Mouse (Mus musculus) myocyte (in vitro differentiated cells): ENCODE measurements at regions not wholly inside any gene's neighbourhood (a gene's known extent, or its start where the extent isn't known, plus 50 kb on each side); places are given as distances from the start of the nearest gene placed in this dataset.

Experiments
- H3K27me3 ChIP-seq: one replicate; pipeline ENCODE4 v1.6.1; 2011; ENCODE audit not compliant: control insufficient read depth, insufficient read depth, insufficient read length
- H3K36me3 ChIP-seq: one replicate; pipeline ENCODE4 v1.6.1; 2011; ENCODE audit not compliant: control insufficient read depth, insufficient read depth
- H3K4me2 ChIP-seq: one replicate; pipeline ENCODE4 v1.6.1; 2011; ENCODE audit warnings: low read depth, control low read depth
- H3K4me3 ChIP-seq: one replicate; pipeline ENCODE4 v1.5.1; 2011; ENCODE audit warnings: mild to moderate bottlenecking, control low read depth, moderate library complexity
- H3K79me2 ChIP-seq: one replicate; pipeline ENCODE4 v1.6.1; 2011; ENCODE audit not compliant: control insufficient read depth, insufficient read depth
- H3ac ChIP-seq: one replicate; pipeline ENCODE4 v1.6.1; 2011; ENCODE audit not compliant: control insufficient read depth, insufficient read length
- CEBPB ChIP-seq: IDR thresholded peaks from 2 replicates; pipeline ENCODE4 v1.6.1; 2011; ENCODE audit warnings: mild to moderate bottlenecking, moderate library complexity; ENCODE audit not compliant: poor library complexity, insufficient read depth, severe bottlenecking
- E2F4 ChIP-seq: IDR thresholded peaks from one replicate; pipeline ENCODE4 v1.6.1; 2011; ENCODE audit warnings: mild to moderate bottlenecking, control low read depth, moderate library complexity; ENCODE audit not compliant: insufficient read depth
- MAX ChIP-seq: IDR thresholded peaks from one replicate; pipeline ENCODE4 v1.6.1; 2011; ENCODE audit warnings: low read depth, mild to moderate bottlenecking, control low read depth
- MYOD1 ChIP-seq, 3 experiments: IDR thresholded peaks; one replicate each; pipeline ENCODE4 v1.6.1; 2011; ENCODE audit warnings: control low read depth in 2 of 3, low read depth in 2 of 3, mild to moderate bottlenecking in 2 of 3, moderate library complexity in 1 of 3; ENCODE audit not compliant: insufficient read length in 2 of 3, control insufficient read depth in 1 of 3
- MYOG ChIP-seq, 3 experiments: IDR thresholded peaks; one replicate each; pipeline ENCODE4 v1.6.1; 2011; ENCODE audit warnings: control low read depth in 2 of 3, low read depth in 2 of 3, mild to moderate bottlenecking in 2 of 3; ENCODE audit not compliant: insufficient read length in 2 of 3, control insufficient read depth in 1 of 3, insufficient read depth in 1 of 3
- POLR2A ChIP-seq: IDR thresholded peaks from one replicate; pipeline ENCODE4 v1.6.1; 2011; ENCODE audit warnings: low read depth, mild to moderate bottlenecking, control low read depth, moderate library complexity; ENCODE audit not compliant: insufficient read length
- POLR2AphosphoS2 ChIP-seq: IDR thresholded peaks from one replicate; pipeline ENCODE4 v1.6.1; 2011; ENCODE audit warnings: low read depth, control low read depth; ENCODE audit not compliant: insufficient read length
- REST ChIP-seq: IDR thresholded peaks from one replicate; pipeline ENCODE4 v1.6.1; 2011; ENCODE audit warnings: mild to moderate bottlenecking, control low read depth, moderate library complexity; ENCODE audit not compliant: insufficient read depth, insufficient read length
- SRF ChIP-seq: IDR thresholded peaks from one replicate; pipeline ENCODE4 v1.6.1; 2011; ENCODE audit warnings: low read depth; ENCODE audit not compliant: control insufficient read depth, insufficient read length
- TCF12 ChIP-seq: IDR thresholded peaks from one replicate; pipeline ENCODE4 v1.6.1; 2011; ENCODE audit warnings: mild to moderate bottlenecking, control low read depth; ENCODE audit not compliant: poor library complexity, insufficient read depth, severe bottlenecking
- TCF3 ChIP-seq: IDR thresholded peaks from one replicate; pipeline ENCODE4 v1.6.1; 2011; ENCODE audit warnings: low read depth, control low read depth; ENCODE audit not compliant: insufficient read length
- USF1 ChIP-seq: IDR thresholded peaks from one replicate; pipeline ENCODE4 v1.6.1; 2011; ENCODE audit warnings: low read depth, mild to moderate bottlenecking, control low read depth, moderate library complexity

GRCm38 (mm10) chr9:14006233-14006984 lies 178.9 kb downstream of the Fam76b start:
- Histone ChIP-seq H3K4me2 (no peak overlapping the region), H3ac (no peak overlapping the region), H3K27me3 (no peaks in the 10 kb centered on the region), H3K79me2 (no peaks in the 10 kb centered on the region), H3K4me3 (no peak overlapping the region), H3K36me3 (no peaks in the 10 kb centered on the region)
- TF ChIP-seq CEBPB = no peak
- no peak for TF ChIP-seq REST
- no peak for TF ChIP-seq MYOD1 (IDR thresholded peaks at IDR 0.05; ENCODE audit: control insufficient read depth in 1 of 3, insufficient read length in 2 of 3, low read depth in 2 of 3)
- TF ChIP-seq TCF3 = no peak
- no peak for TF ChIP-seq SRF
- TF ChIP-seq USF1 = no peak
- no peak for TF ChIP-seq MAX
- no peak for TF ChIP-seq POLR2A
- no peak for TF ChIP-seq E2F4

GRCm38 (mm10) chr9:14009451-14009850 lies 181.9 kb downstream of the Fam76b start:
- no peak overlapping the region for H3ac ChIP-seq
- no peaks in the 10 kb centered on the region for H3K36me3 ChIP-seq
- no peak for TF ChIP-seq TCF3
- TF ChIP-seq CEBPB = no peak
- no peak for TF ChIP-seq MYOD1 (IDR thresholded peaks at IDR 0.05; ENCODE audit: control insufficient read depth in 1 of 3, insufficient read length in 2 of 3, low read depth in 2 of 3)
- TF ChIP-seq USF1 = no peak
- TF ChIP-seq MAX = no peak
- no peak for TF ChIP-seq TCF12
- TF ChIP-seq E2F4 = no peak
- no peak for TF ChIP-seq POLR2A
- H3K27me3 ChIP-seq = no peaks in the 10 kb centered on the region
- no peak overlapping the region for H3K4me3 ChIP-seq
- no peak overlapping the region for H3K4me2 ChIP-seq
- no peaks in the 10 kb centered on the region for H3K79me2 ChIP-seq

GRCm38 (mm10) chr9:14010261-14010949 lies 182.9 kb downstream of the Fam76b start:
- Histone ChIP-seq H3K4me3 (no peak overlapping the region), H3K36me3 (no peaks in the 10 kb centered on the region), H3K79me2 (no peaks in the 10 kb centered on the region), H3K27me3 (no peaks in the 10 kb centered on the region), H3K4me2 (no peak overlapping the region), H3ac (no peak overlapping the region)
- TF ChIP-seq USF1 = no peak
- TF ChIP-seq TCF12 = no peak
- TF ChIP-seq POLR2A = no peak

GRCm38 (mm10) chr9:14024216-14024615 lies 196.7 kb downstream of the Fam76b start:
- no peak overlapping the region for H3ac ChIP-seq
- no peak overlapping the region for H3K4me2 ChIP-seq
- no peaks in the 10 kb centered on the region for H3K36me3 ChIP-seq
- no peaks in the 10 kb centered on the region for H3K79me2 ChIP-seq
- no peaks in the 10 kb centered on the region for H3K27me3 ChIP-seq
- no peak for TF ChIP-seq USF1
- no peak for TF ChIP-seq POLR2AphosphoS2
- TF ChIP-seq MYOG (IDR thresholded peaks at IDR 0.05; ENCODE audit: control insufficient read depth in 1 of 3, insufficient read depth in 1 of 3, insufficient read length in 2 of 3, low read depth in 2 of 3) = no peak
- no peak for TF ChIP-seq MAX
- TF ChIP-seq SRF = no peak
- TF ChIP-seq E2F4 = no peak
- no peak for TF ChIP-seq REST
- TF ChIP-seq POLR2A = no peak
- no peak for TF ChIP-seq TCF3
- TF ChIP-seq CEBPB = no peak
- no peak for TF ChIP-seq TCF12
- no peak overlapping the region for H3K4me3 ChIP-seq

- no peak for TF ChIP-seq REST
- TF ChIP-seq E2F4 = no peak
- TF ChIP-seq POLR2AphosphoS2 = no peak
- TF ChIP-seq USF1 = no peak
- no peak for TF ChIP-seq MYOG (IDR thresholded peaks at IDR 0.05; ENCODE audit: control insufficient read depth in 1 of 3, insufficient read depth in 1 of 3, insufficient read length in 2 of 3, low read depth in 2 of 3)
- no peak for TF ChIP-seq TCF3
- TF ChIP-seq TCF12 = no peak
- TF ChIP-seq MAX = no peak
- no peak for TF ChIP-seq MYOD1 (IDR thresholded peaks at IDR 0.05; ENCODE audit: control insufficient read depth in 1 of 3, insufficient read length in 2 of 3, low read depth in 2 of 3)
- no peak for TF ChIP-seq SRF
- TF ChIP-seq CEBPB = no peak
- TF ChIP-seq POLR2A = no peak
- H3K4me2 ChIP-seq = no peak overlapping the region
- no peaks in the 10 kb centered on the region for H3K79me2 ChIP-seq
- no peak overlapping the region for H3ac ChIP-seq
- H3K36me3 ChIP-seq = no peaks in the 10 kb centered on the region
- no peaks in the 10 kb centered on the region for H3K27me3 ChIP-seq
- no peak overlapping the region for H3K4me3 ChIP-seq
Measured at GRCm38 (mm10) chr9:14024701-14025100, 197.2 kb downstream of the Fam76b start.
